Mouse (Mus musculus) limb, embryonic 10.5 days (tissue): ENCODE results near the gene E4f1. TPM values are rescaled to one million over a fixed set of nuclear protein-coding genes. Genes with fewer than 3 reads are reported as not detected.

Experiments used
- DNase-seq: peaks from one replicate; pipeline ENCODE4 v3.0.0-alpha.2; 2017; ENCODE audit warnings: low spot score
- H3K27ac ChIP-seq: fragments of 300-500 bp; sonication (generic); 2 replicates; pipeline ENCODE4 v1.5.1; 2016; ENCODE audit warnings: mild to moderate bottlenecking
- H3K27me3 ChIP-seq: fragments of 300-500 bp; sonication (generic); 2 replicates; pipeline ENCODE4 v1.6.1; 2016; ENCODE audit warnings: low read depth, mild to moderate bottlenecking; ENCODE audit not compliant: poor library complexity, severe bottlenecking
- H3K36me3 ChIP-seq: fragments of 300-500 bp; sonication (generic); 2 replicates; pipeline ENCODE4 v1.6.1; 2016; ENCODE audit warnings: mild to moderate bottlenecking, moderate library complexity
- H3K4me1 ChIP-seq: fragments of 300-500 bp; sonication (generic); 2 replicates; pipeline ENCODE4 v1.6.1; 2016
- H3K4me3 ChIP-seq: fragments of 300-500 bp; sonication (generic); 2 replicates; pipeline ENCODE4 v1.5.1; 2016; ENCODE audit warnings: mild to moderate bottlenecking, moderate library complexity
- H3K9me3 ChIP-seq: fragments of 300-500 bp; sonication (generic); replicated peaks from 2 replicates; pipeline ENCODE4 v1.6.1; 2016; ENCODE audit warnings: mild to moderate bottlenecking
- WGBS: fragments of 180-500 bp; shearing (Covaris S2); methylation state at CpG from one replicate; pipeline ENCODE4 v1.1.7; 2016; 5-methylcytosine and 5-hydroxymethylcytosine counted together
- polyA plus RNA-seq: library from polyadenylated mRNA; unstranded; fragments of >200 nt; fragmentation: Nextera tagmentation; extraction: Ambion mirVana; gene quantifications from 2 replicates; pipeline ENCODE4 v1.2.1, GENCODE M21; 2016

The E4f1 gene
- polyA plus RNA-seq, 1 experiment from 2014 or later: 38.7 TPM

GRCm38 (mm10) chr17:24477985-24478600 is 8.0 kb upstream of the E4f1 start:
- peaks cover 47% of the 10 kb centered on the region for H3K36me3 ChIP-seq
- H3K9me3 ChIP-seq: no peaks in the 10 kb centered on the region
- H3K4me3 ChIP-seq: peak overlapping the region; percentile 79
- H3K27ac ChIP-seq: peak overlapping the region; percentile 94
- no peak for DNase-seq
- H3K27me3 ChIP-seq: no peaks in the 10 kb centered on the region
- H3K4me1 ChIP-seq: peaks cover 18% of the 10 kb centered on the region
- 60% methylated on average over 11 of the region's 11 CpGs for WGBS

GRCm38 (mm10) chr17:24477053-24477984 is 7.2 kb upstream of the E4f1 start:
- H3K9me3 ChIP-seq: no peaks in the 10 kb centered on the region
- no peak overlapping the region for H3K27ac ChIP-seq
- no peaks in the 10 kb centered on the region for H3K27me3 ChIP-seq
- DNase-seq: no peak
- H3K4me1 ChIP-seq: peaks cover 26% of the 10 kb centered on the region
- WGBS: 95% methylated on average over 20 of the region's 20 CpGs
- peak overlapping the region; percentile 79; the same call in 1 of the 2 replicates for H3K4me3 ChIP-seq
- H3K36me3 ChIP-seq: peaks cover 55% of the 10 kb centered on the region

GRCm38 (mm10) chr17:24476022-24476776 is 6.1 kb upstream of the E4f1 start:
- Histone ChIP-seq H3K4me1 (peaks cover 37% of the 10 kb centered on the region), H3K4me3 (no peak overlapping the region), H3K9me3 (no peaks in the 10 kb centered on the region), H3K27ac (no peak overlapping the region), H3K27me3 (no peaks in the 10 kb centered on the region), H3K36me3 (peaks cover 57% of the 10 kb centered on the region)
- WGBS: 94% methylated on average over 10 of the region's 10 CpGs
- DNase-seq: no peak

GRCm38 (mm10) chr17:24475586-24475985 is 5.5 kb upstream of the E4f1 start:
- H3K4me3 ChIP-seq: no peak overlapping the region
- DNase-seq: no peak
- WGBS: 93% methylated on average over 6 of the region's 6 CpGs
- peaks cover 57% of the 10 kb centered on the region for H3K36me3 ChIP-seq
- H3K4me1 ChIP-seq: peaks cover 43% of the 10 kb centered on the region
- no peaks in the 10 kb centered on the region for H3K27me3 ChIP-seq
- H3K27ac ChIP-seq: no peak overlapping the region
- H3K9me3 ChIP-seq: no peaks in the 10 kb centered on the region

- no peak for DNase-seq
- Histone ChIP-seq H3K27me3 (no peaks in the 10 kb centered on the region), H3K4me3 (no peak overlapping the region), H3K4me1 (peaks cover 42% of the 10 kb centered on the region), H3K27ac (no peak overlapping the region; the same call in 1 of the 2 replicates), H3K9me3 (no peaks in the 10 kb centered on the region), H3K36me3 (peaks cover 57% of the 10 kb centered on the region)
- 89% methylated on average over 5 of the region's 5 CpGs for WGBS
These were observed 4.4 kb upstream of the E4f1 start for GRCm38 (mm10) chr17:24474557-24474956.

- Histone ChIP-seq H3K4me3 (peak within 1 kb of the TSS; percentile 88), H3K9me3 (no peaks in the 10 kb centered on the region), H3K36me3 (peaks cover 57% of the 10 kb centered on the region), H3K27me3 (no peaks in the 10 kb centered on the region), H3K27ac (no peak within 1 kb of the TSS; the same call in 1 of the 2 replicates), H3K4me1 (peaks cover 41% of the 10 kb centered on the region)
- WGBS: 83% methylated on average over 6 of the region's 6 CpGs
- no peak for DNase-seq
These were observed 3.6 kb upstream of the E4f1 start, which contains the start of gene Bricd5 for GRCm38 (mm10) chr17:24473612-24474275. TSS of gene Bricd5 (plus strand) at chr17:24473884.

- H3K36me3 ChIP-seq: peaks cover 54% of the 10 kb centered on the region
- H3K4me3 ChIP-seq: peak overlapping the region; percentile 88
- no peaks in the 10 kb centered on the region for H3K27me3 ChIP-seq
- H3K4me1 ChIP-seq: peaks cover 33% of the 10 kb centered on the region
- H3K27ac ChIP-seq: no peak overlapping the region
- H3K9me3 ChIP-seq: no peaks in the 10 kb centered on the region
- DNase-seq: no peak
- 90% methylated on average over 4 of the region's 4 CpGs for WGBS
These were observed 2.4 kb upstream of the E4f1 start for GRCm38 (mm10) chr17:24472512-24472911.

GRCm38 (mm10) chr17:24470701-24471527 is 801 bp upstream of the E4f1 start:
- WGBS: under 1% methylated on average over 68 of the region's 68 CpGs
- no peak for DNase-seq
- no peaks in the 10 kb centered on the region for H3K9me3 ChIP-seq
- H3K36me3 ChIP-seq: peaks cover 38% of the 10 kb centered on the region
- peaks cover 33% of the 10 kb centered on the region for H3K4me1 ChIP-seq
- H3K4me3 ChIP-seq: peak overlapping the region; percentile 88
- H3K27me3 ChIP-seq: no peaks in the 10 kb centered on the region
- peak overlapping the region; percentile 94 for H3K27ac ChIP-seq

GRCm38 (mm10) chr17:24469336-24469909 is 690 bp downstream of the E4f1 start:
- 17% methylated on average over 7 of the region's 7 CpGs for WGBS
- H3K36me3 ChIP-seq: peaks cover 23% of the 10 kb centered on the region
- H3K4me1 ChIP-seq: peaks cover 33% of the 10 kb centered on the region
- H3K4me3 ChIP-seq: peak overlapping the region; percentile 88
- peak overlapping the region; percentile 94 for H3K27ac ChIP-seq
- DNase-seq: no peak
- no peaks in the 10 kb centered on the region for H3K9me3 ChIP-seq
- H3K27me3 ChIP-seq: no peaks in the 10 kb centered on the region

- DNase-seq: no peak
- Histone ChIP-seq H3K36me3 (peaks cover 16% of the 10 kb centered on the region), H3K4me1 (peaks cover 33% of the 10 kb centered on the region), H3K27me3 (no peaks in the 10 kb centered on the region), H3K27ac (no peak overlapping the region), H3K9me3 (no peaks in the 10 kb centered on the region), H3K4me3 (no peak overlapping the region)
- 90% methylated on average over 5 of the region's 5 CpGs for WGBS
These were observed 1.4 kb downstream of the E4f1 start for GRCm38 (mm10) chr17:24468636-24469246.
